Mouse (Mus musculus): ENCODE data around the gene Prg3.

DNA sequence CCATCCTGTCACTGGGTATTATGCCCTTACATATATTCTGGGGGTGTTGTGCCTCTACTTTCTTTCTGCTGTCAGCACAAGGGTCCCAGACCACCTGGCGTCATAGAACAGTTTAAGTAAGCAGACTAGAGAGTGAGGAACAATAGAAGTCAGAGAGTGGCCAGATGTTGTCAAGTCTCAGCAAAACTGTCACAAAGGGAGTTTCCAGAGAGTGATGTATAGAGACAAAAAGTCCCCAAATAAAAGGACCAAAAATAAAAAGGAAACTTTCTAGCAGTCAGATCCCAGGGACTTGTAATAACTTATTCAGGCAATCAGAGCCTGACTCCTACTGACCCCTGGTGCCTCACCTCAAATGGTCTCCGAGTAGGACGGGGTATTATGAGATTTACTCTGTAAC, 26.1 kb upstream of the Prg3 start:
- TF ChIP-seq POLR2A (IDR thresholded peaks at IDR 0.05; ENCODE audit: extremely low read depth, insufficient read depth, low read length): no peak
- TF ChIP-seq CTCF (IDR thresholded peaks at IDR 0.05; ENCODE audit: extremely low read depth, insufficient read depth, low read length): no peak

Measured in cortical plate, adult 2 months (tissue).